Mouse (Mus musculus) retina, adult 2 months (tissue): ENCODE measurements around the gene Olfr984.

ENCODE experiments used
- DNase-seq: peaks from one replicate; pipeline ENCODE4 v3.0.0-alpha.2; 2012; ENCODE audit warnings: low read depth, low spot score

Gene Olfr984

DNA sequence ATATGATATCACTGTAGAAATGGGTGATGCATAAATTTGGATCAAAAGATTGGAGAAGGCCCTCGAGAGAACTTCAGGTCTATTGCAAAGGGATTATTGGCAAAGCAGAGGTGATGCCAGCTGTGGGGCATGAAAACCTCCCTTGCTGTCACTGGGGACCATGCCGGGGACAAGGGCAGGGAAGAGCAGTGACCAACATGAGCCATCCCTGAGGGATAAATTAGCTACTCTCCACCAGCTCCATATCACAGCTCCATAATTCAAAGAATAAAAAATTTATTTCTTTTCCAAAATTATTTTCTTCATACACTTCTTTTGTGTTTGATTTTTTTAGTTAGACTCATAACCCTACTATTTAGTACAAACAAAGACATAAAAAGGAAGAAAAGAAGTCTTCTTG, at the start of gene Olfr984:
Olfr984 (minus strand) TSS at position 101 of the 400 bp plus-strand sequence.
- no peak for DNase-seq

DNA sequence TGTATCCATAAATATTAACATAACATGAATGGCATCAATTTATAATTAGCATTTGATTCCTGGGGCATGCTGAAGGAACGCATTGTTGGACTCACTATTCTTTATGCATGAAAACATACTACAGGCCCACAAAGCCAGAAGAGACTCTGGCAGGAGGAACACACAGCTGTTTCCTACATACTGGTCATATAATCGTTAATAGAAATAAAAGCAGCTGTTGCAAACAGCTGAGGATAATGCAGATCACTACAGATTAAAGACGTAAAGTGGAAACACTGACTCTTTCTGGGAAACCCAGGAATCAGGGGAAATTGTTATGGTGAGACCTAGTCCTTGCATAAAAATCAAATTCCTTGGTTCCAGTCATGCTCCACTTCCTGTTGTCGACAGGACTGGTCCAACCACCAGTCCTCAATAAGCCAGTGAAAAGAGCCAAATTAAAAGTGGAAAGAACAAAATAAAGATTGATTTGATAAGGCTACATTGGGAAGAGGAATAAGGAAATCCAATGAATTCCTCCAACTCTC, 41.2 kb upstream of the Olfr984 start:
- no peak for DNase-seq

DNA sequence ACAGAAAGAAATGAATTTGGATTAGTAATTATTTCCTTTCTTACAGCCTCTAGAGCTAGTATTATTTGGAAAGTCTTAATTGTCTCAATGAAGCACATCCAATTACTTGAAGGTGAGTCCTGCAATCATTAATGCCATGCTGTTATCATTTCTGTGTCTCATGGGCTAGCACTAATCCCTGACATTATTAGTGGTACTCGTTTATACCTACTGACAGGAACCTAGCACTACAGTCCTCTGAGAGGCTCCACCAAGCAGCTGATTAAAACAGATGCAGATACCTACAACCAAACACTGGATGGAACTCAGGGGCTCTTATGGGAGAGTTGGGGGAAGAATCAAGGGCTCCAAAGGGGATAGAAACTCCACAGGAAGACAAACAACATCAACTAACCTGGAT, 27.5 kb upstream of the Olfr984 start:
- no peak for DNase-seq

DNA sequence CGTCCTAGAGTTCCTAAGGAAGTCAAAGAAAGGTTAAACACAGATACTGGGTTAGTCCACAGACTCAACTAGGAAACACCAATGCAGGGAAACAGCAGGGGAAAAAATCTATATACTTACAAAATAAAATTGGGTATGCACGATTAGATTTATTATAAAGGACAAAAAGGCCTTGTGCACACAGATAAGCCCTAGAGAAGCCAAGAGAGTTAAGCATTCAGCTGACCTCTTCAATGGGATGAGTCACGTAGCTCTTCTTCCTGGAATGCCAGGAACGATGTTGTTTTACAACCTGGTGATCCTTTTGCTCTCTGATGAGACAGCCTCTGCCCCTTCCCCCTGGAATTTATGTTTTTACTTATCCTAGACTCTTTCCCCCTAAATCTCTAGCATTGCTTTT, 25.5 kb upstream of the Olfr984 start:
- no peak for DNase-seq

DNA sequence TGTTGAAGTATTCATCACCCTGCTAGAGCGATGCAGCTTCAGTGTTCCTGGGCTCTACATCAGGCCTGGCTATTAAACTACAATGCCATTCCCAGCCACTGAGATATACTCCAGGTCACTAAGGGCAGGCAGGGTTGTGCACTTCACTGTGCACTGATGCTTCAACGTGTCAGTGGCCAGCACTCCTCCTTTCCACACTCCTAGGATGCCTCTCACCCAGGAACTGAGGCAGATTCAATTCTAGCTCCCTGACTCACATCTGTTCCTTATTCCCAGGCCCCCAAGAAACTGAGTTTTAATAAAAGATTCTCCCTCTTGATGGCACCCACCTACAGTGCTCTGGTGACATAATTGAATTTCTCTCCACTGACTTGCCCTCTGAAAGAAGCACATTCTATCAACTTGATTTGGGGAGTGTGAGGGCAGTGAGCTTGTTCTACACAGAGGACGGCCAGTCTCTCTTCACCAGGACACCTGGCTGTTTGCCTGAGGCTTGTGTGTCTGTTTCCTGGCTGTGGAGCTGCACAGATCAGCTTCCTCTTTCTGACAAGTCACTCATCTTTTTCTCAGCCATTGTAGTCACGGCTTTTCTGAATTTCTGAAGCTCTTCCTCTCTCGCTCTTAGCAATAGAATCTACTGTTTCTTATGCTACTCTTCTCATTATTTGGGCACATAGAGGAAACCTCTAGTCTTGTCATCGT, 23.1 kb upstream of the Olfr984 start:
- no peak for DNase-seq

DNA sequence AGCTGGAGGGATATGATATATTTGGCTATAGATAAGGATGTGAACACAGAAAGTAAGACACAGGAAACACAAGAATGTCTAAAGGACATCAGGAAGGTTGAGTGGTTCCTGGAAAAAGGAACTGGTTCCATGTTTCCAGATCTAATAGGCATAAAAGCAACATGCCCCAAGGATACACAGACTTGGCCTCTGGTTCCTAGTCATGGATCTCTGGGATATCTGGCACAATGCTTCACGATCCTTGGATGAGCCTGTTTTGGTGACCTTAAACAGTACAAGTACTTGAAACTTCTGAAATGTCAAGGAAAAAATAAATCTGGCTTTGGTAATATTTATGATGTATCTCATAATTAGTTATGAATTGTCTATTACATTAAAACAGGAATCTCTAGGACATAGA, 16.6 kb upstream of the Olfr984 start:
- DNase-seq: no peak

DNA sequence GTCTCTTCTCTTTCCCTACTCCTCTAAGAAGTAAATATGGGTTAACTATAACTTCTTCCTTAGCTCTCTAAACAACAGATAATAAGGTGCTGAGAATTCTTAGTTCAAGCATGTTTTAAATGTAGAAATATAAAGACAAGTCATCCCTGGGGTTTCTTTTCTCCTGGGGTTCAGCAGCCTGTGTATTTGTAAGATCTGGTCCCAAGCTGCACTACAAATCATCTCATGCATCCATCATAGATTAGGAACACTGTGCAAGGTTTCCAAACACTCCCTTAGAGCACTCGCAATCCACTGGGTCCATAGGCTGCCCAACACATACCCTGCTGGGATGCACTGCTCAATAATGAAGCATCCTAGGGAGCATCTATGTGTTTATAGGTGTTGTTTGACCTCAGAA, 16.1 kb upstream of the Olfr984 start, which contains the start of gene Olfr985:
Olfr985 (minus strand) TSS at position 101 of the 400 bp plus-strand sequence.
- no peak for DNase-seq

DNA sequence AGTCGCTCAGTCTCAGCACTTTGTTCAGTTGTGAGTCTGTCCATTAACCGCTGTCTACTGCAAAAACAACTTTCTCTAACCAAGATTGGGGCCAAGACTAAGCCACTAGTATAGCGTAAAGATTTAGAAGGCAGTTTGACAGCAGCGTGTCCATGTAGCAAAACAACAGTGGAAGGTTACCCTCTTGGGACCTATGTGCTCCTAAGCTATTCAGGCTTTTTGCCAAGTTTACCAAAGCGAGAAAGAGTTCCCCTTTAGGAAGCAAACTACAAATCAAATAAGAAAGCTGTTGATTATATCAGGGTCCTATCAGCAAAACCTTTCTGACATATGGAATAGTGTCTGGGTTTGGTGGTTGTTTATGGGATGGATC, 3.3 kb upstream of the Olfr984 start:
- DNase-seq: no peak

DNA sequence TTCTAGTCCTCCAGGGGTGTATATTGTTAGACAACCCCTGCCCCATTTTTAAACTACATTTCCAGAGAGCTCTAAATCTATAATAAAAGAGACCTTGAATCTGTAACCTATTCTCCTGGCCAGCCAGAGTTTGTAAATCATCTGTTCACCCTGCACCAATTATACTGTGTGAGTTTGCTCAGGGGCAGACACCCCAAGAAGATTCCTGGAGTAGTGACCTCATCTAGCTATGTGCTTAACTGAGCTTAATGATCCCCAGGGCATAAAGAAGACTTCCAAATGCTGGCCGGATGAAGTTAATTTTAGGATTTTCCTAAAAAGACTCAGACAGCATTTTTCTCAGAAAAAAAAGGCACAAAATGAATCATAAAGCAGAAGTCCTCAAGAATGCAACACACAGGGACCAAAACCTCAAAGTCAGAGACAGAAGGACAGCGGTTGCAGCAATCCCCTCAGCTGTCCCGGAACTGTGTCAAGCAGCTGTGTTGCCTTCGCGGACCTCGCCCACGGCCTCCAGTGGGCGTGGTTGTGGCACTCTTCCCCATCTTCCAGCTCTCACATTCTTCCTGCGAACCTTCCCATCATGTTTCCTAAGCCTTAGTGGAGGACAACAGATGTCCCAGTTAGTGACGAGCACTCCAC, 2.8 kb upstream of the Olfr984 start:
- DNase-seq: no peak

DNA sequence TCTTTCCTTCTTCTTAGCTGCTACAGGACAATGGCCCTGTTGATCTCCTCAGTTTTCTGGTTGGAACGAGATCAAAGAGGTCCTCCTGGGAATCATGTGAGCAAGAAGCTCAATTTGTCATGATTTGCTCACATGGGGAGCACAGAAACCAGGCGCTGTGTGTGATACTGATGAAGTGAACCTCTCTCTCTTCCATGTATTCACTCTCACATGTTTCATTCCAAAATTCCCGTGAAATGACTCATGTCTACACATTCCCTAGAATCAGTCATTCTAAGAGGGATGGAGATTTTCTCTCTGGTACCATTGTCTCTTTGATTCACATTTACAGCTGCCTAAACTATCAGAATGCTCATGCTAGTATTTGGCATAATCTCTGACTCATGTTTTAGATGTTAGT, 19.2 kb downstream of the Olfr984 start:
- no peak for DNase-seq

DNA sequence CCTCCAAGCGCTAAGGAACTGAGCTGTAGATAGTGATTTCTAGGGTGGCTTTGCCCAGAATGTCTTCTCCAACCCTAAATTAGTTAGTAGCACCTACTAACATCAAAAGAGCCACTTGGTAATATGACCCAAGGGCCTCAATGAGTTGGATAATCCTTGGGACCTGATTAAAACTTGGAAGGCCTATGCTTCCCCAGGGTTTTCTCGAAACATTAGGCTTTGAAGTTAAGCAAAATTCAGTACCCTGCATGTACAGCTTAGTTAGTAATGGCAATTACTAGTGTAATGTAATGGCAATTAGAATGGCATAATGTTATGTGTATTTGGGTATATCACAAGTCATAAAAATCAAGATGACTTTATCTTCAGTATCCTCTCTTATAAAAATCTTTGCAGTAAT, 20.5 kb downstream of the Olfr984 start, which contains the start of gene Olfr983:
Olfr983 (minus strand) TSS at position 101 of the 400 bp plus-strand sequence.
- DNase-seq: no peak

DNA sequence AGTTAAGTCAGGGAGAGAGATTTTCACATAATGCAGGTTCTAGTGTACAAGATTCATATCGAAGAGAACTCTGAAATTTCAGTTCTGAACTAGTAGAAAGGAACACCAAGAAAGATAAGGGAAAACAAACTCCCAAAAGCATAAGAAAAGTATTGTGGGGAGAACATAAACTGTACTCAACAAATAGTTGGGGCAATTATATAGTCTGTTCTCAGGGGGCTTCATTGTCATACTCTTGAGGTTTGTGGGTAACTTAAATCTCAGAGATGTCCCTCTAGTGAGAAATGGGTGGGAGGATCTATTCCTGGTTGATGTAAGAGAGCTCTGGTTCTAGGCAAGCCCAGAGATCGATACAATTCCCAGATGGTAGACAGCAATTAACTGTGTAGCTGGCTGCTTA, 40.5 kb downstream of the Olfr984 start, which contains the start of gene Olfr982:
Olfr982 (plus strand) TSS at position 301 of the 400 bp plus-strand sequence.
- DNase-seq: no peak

DNA sequence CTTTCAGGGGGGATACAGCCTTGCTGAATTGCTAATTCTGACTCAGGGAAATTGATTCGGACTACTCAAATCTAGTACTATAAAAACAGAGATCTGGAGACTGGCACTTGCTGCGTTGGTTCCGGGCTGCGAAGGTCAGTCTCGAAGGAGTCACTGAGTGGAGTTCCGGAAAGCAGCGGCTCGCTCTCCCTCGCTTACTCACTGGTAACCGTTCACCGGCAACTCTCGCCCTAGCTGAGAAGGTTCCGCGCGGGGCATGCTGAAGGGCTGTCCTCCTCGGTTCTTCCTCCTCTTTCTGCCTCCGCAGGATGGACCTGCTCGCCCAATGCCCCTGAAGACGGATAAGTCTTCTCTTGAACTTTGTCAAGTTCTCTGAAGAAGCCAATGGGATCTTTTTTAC, 63.9 kb downstream of the Olfr984 start:
- DNase-seq: no peak
